Mouse (Mus musculus) adrenal gland, adult 18-20 months (tissue): ENCODE results near the gene Gm11983. TPM values are rescaled to one million over a fixed set of nuclear protein-coding genes. Genes with fewer than 3 reads are reported as not detected.

Source experiments
- total RNA-seq, 2 experiments: library from RNA; stranded (reverse); gene quantifications; 1 replicate in 1 of 2; 2 replicates in 1 of 2; pipeline ENCODE4 v1.2.3; 2021

The Gm11983 gene
- total RNA-seq, 2 experiments from 2014 or later = not detected

Other genes starting within 250 kb of the Gm11983 start
- gene Nacad, start 231.6 kb downstream of the Gm11983 start, total RNA-seq = 1 to 10 TPM; 1.6 to 1.9 TPM
- 10 to 100 TPM; 67.7 to 77.0 TPM for gene Tbrg4, start 211.6 kb downstream of the Gm11983 start, total RNA-seq
- gene Wap, start 199.0 kb downstream of the Gm11983 start, total RNA-seq = not detected
- gene Ramp3, start 179.1 kb downstream of the Gm11983 start, total RNA-seq = 10 to 100 TPM; 18.8 to 20.3 TPM
- gene Adcy1, start 225.8 kb upstream of the Gm11983 start, total RNA-seq = 1 to 10 TPM; 3.9 to 4.4 TPM